Mouse (Mus musculus): ENCODE measurements at regions not wholly inside any gene's neighbourhood (a gene's known extent, or its start where the extent isn't known, plus 50 kb on each side); places are given as distances from the start of the nearest gene placed in this dataset.

DNA sequence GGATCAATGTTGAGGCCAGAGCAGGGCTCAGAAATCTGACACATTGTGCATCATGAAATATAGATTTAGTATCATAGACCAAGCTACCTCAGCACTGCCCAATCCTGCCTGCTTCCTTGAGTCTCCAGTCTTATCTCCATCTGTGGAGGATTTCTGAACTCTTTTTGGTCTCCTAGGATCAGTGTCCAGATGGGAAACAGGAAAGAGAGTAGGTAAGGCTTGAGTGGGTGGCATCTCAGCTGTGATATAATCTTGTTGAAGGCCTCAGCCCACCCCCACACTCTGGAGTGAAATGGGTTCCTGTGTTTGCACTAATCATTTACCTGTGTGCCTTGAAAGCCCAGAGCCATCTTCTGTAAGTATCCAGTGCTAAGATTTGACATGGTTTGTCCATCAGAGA is 74.3 kb upstream of the Aff3 start:
- no peak for DNase-seq (ENCODE audit: low spot score in 2 of 2)

DNA sequence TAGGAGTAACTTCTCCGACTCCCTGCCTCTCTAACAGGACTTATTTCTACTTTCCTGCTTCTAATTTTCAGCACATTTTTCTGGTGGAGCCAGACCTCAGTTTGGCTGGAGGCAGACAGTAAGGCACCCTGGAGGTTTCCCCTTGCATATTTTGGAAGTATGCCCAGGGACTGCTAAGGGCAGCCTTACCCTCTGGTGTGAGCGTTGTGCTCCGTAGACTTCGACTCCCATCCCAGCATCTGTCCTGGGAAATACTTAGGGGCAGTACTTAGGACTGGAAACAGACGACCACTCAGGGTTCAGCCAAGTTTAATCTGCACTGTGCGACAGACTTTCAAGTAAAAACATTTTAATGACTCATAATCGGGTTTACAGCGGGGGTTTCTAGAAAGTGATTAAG is 71.0 kb upstream of the Aff3 start:
- no peak for DNase-seq (ENCODE audit: low spot score in 2 of 2)

DNA sequence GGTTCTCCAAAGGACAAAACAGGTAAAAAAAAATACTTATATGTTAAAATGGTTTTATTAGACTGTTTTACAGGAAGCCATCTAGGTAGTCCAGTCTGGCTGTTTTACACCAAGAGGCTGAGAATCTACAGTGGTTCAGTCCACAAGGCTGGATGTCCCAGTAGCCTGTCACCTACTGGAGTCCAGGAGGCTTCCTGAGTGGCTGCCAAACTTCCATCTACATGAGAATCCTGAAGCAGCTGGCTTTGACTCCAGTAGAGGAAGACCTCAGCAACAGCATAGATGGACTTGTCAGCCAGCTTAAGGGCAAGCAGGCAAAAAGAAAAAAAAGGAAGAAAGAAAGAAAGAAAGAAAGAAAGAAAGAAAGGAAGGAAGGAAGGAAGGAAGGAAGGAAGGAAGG is 68.4 kb upstream of the Aff3 start:
- no peak for DNase-seq (ENCODE audit: low spot score in 2 of 2)

DNA sequence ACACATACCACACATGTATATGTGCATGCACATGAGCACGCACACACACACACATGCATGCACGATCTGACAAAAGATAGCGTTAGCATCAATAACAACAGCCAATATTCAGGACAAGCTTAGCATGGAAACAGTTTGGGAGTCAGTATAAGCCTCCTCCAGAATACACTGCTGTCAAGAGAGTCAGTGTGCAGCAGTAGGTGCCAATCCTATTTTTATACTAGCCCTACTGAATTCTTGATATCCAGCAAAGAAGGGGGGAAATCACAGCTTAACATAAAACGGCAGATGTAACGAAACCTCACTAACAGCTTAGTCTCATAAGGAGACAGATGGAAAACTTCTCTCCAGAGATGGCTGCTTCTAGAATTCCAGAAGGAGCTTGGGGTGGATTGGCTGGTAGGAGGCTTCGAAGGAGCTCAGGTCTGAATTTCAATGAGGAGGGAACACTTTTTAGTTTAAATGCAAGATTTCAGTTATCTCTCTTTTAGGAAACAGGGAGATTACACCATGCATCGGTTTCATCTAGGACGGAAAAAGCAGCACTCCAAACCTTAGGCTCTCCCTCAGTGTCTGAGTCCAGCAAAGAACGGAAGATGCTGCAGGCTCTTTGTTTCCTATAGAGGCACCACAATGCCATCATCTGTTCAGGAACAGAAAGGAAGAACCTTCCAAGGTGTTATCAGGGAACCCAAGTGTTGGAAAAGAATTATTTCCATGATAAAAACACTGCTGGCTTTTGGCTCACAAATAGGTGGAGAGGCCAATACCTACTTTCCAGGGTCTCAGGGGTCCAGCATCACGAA is 65.4 kb upstream of the Aff3 start:
- DNase-seq (ENCODE audit: low spot score in 2 of 2) = peak; percentile 28 to 60

DNA sequence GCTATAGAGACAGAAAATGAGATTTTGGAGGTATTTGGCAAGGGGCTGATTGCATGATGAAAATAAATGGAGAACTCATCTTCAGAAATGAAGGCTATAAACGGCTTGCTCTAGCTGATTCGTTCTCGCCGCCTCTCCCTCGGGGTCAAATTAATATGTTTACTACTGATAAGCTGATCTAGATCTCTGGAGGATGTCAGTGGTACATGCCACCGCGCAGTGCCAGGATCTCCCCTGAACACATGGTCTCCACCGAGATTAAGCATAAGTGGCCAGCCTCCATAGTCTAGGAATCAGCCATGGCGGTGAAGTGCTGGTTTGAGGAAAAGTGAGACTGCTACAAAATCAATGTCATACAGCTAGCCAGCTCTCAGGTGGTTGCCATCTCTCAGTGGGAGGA is 61.0 kb upstream of the Aff3 start:
- no peak for DNase-seq (ENCODE audit: low spot score in 2 of 2)

DNA sequence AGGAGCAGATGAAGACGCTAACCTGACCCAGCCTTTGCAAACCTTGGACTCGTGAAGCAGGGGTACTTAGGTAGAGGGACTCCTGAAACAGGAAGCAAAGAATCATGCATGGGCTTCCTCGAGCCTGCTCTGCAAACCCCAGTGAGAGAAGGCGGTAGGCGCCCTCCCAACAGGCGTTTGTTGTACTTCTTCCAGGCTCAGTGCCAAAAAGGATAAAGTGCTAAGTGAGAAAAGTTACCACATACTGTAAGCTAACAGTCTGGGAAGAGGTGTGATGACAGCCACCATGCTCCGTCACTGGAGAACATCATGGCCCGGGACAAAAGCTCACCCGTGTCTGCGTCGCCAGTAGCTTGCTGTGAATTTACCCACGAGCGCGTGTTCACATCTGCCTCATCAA is 59.9 kb upstream of the Aff3 start:
- DNase-seq (ENCODE audit: low spot score in 2 of 2) = no peak

DNA sequence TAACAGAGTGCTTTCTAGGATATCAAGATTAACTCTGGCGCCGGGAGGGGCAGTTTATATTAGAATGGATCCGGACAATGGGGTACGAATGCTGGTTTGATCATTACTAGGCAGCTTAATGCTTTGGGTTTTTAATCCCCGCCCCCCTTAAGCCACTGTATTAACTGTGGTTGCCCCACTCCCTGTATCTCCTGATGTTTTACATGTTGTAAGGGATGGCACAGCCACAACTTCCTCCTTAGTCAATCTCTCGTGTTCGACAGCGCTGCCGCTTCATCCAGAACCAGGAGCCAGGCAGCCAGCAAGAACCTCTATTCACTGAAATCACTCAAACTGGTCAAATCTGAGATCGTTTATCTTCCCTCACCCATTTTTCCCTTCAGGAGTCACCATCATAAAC is 57.4 kb upstream of the Aff3 start:
- DNase-seq (ENCODE audit: low spot score in 2 of 2) = no peak

DNA sequence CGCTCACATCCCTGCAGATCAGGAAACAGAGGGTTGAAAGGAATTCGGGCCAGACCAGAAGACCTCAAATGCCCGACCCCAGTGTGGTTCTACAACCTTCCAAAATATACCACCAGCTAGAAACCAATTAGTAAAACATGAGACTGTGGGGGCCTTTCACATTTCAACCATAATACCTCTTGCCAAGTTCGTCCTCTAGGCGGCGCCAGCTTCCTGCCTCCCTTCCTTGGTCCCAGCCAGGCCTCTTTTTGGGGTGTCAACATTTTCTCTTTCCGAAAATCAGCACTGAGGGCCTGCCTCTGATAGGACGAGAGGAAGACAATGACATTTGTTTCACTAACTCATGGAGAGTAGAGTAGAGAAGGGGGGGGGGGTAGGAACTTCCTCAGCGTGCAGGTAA is 55.5 kb upstream of the Aff3 start:
- DNase-seq (ENCODE audit: low spot score in 2 of 2) = no peak

DNA sequence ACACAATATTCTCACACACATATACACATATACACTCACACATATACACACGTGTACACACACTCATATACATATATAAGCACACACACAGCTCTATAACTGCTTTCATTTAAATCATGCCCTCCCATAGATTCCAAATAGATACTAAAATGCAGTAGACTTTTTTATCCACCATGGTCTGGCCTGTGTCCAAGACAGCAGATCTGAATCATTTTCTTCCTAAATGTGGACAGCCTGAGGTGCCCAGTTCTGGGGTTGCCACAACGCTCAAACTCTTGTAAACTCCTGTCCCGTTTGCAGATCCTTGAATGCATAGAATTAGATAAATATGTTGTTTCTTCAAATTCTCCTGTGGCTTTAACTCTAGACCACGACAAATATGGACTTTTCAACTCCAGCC is 50.9 kb upstream of the Aff3 start:
- no peak for DNase-seq (ENCODE audit: low spot score in 2 of 2)
